In genomic region chr2:69811349-69811748, GRCm38 (mm10) we compare ENCODE assay signal across 3 mouse cellular contexts. TPM values are rescaled to one million over a fixed set of nuclear protein-coding genes. Genes with fewer than 3 reads are reported as not detected.
"Had no signal": no experiment of that assay in that cellular context is flagged by ENCODE, and none has a peak within 500 bp of the region (broad histone marks: within the 10 kb centered on the region; RNA-seq: fewer than 3 reads in every experiment).

No protein-coding gene starts in this region.

RNA-seq across cellular contexts. Expression of gene Klhl23, which starts 10.4 kb away (rescaled TPM):
- total RNA-seq: neutrophil, adult 5-6 weeks had no signal

RNA-seq across cellular contexts. Expression of gene Ccdc173, which starts 22.0 kb away (rescaled TPM):
- polyA plus RNA-seq: small intestine, adult 2 months; spleen, adult 2 months had no signal
